Mouse (Mus musculus) CD4-positive helper T cell, adult 2 months (primary cell): Measurements from ENCODE around the gene Tiparp.

Experiments
- DNase-seq: peaks from one replicate; pipeline ENCODE4 v3.0.0-alpha.2; 2012; ENCODE audit warnings: low read depth, missing footprints, low spot score

Gene Tiparp

GRCm38 (mm10) chr3:65527691-65528601, at the start of gene Tiparp:
Gene Tiparp (plus strand): TSS chr3:65528410.
- peak; percentile 94 for DNase-seq

- DNase-seq, result no peak
Measured at GRCm38 (mm10) chr3:65480676-65481075, 47.5 kb upstream of the Tiparp start.

GRCm38 (mm10) chr3:65482266-65482665, 45.9 kb upstream of the Tiparp start:
- DNase-seq, result no peak

GRCm38 (mm10) chr3:65482698-65483407, 45.4 kb upstream of the Tiparp start:
- no peak for DNase-seq

DNA sequence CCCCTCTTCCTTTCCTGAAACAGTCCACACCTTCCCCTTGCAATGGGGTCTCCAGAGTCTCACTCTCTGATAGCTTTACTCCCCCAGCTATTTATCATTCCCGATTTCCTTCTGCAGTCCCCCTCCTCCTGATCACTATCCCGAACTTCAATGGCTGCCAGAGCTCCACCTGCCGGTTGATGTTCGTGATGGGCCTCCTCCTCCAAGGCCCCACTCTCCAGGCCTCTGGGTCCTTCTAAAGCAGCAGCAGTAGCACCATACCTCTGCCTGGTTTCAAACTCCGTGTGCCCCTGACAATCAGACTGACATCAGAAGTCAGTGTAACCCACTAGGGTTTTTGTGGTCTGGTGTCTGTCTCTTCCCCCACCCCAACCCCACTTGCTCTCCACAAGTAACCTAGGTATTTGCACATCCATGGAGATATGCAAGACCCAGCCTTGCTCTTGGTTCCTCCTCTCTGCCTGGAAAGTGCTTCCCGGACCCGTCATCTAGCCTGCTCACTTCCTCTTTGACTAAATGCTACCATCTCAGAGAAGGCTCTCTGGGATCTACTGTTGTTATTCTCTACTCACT, 44.0 kb upstream of the Tiparp start:
- DNase-seq, result no peak

DNA sequence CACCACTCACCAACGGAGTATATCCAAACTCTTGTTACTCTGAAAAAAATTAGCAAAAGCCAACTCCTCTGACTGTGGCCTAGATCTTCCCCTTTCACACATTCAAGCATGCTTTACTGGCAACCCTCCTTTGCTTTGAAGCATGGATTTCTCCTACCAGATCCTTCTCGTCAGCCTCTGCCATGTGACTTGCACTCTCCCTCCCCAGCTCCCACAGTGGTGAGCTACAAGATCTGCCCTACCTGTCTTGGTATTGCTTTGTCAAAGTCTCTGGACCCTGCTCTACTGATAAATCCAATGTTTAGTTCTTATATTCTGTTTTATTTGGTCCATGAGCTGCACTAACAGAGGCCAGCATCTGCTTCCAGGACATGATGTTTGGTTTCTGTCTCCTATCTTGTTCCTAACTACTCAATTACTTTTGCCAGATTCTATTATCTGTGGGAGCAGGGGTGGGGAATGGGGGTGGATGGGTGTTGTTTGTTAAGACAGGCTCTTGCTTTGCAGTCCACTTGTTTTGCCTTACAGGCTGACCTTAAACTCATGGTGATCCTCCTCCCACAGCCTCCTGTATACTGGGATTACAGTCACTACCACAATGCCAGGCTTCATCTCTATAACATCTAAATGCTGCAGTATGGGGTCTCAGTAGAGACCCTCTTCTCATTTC, 40.7 kb upstream of the Tiparp start:
- no peak for DNase-seq

DNA sequence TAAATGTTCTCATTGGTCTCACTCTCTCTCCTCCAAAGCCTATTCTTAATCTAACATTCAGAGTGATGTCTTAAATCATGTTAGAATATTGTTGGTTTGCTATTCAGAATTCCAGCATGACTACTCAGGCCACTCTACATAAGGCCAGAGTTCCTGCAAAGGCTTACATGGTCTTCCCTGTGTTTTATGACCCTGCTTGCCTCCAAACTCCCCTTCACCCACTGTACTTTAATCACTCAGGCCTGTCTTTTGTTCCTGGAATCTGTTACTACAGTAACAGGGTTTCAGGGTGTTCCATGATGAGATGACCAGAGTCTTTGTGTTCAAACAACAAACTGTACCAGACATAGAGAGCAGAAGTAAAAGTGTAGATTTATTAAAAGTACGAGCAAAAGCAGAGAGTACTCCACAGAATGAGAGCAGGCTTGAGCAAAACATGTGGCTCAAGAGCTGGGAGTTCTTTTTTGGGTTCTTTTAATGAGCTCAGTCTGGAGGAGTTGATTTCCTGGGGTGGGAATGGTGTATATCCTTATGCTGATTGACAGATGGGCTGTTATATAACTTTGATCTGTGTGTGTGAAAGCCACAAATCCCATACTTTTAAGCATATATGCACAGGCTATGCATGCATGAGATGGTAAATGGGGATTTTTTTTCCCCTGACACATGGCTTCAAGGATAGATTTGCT, 39.5 kb upstream of the Tiparp start:
- no peak for DNase-seq

- DNase-seq, result no peak
Measured at GRCm38 (mm10) chr3:65489601-65490000, 38.6 kb upstream of the Tiparp start.

GRCm38 (mm10) chr3:65494291-65494763, 33.9 kb upstream of the Tiparp start:
- no peak for DNase-seq

GRCm38 (mm10) chr3:65507766-65508165, 20.4 kb upstream of the Tiparp start:
- no peak for DNase-seq

GRCm38 (mm10) chr3:65510588-65510987, 17.6 kb upstream of the Tiparp start:
- no peak for DNase-seq

- peak; percentile 14 for DNase-seq
Measured at GRCm38 (mm10) chr3:65515751-65516150, 12.5 kb upstream of the Tiparp start.

GRCm38 (mm10) chr3:65516526-65516925, 11.7 kb upstream of the Tiparp start:
- DNase-seq, result no peak

GRCm38 (mm10) chr3:65517141-65517540, 11.1 kb upstream of the Tiparp start:
- DNase-seq, result no peak

- DNase-seq, result no peak
Measured at GRCm38 (mm10) chr3:65517747-65518527, 10.3 kb upstream of the Tiparp start.

GRCm38 (mm10) chr3:65521391-65521790, 6.8 kb upstream of the Tiparp start:
- no peak for DNase-seq

DNA sequence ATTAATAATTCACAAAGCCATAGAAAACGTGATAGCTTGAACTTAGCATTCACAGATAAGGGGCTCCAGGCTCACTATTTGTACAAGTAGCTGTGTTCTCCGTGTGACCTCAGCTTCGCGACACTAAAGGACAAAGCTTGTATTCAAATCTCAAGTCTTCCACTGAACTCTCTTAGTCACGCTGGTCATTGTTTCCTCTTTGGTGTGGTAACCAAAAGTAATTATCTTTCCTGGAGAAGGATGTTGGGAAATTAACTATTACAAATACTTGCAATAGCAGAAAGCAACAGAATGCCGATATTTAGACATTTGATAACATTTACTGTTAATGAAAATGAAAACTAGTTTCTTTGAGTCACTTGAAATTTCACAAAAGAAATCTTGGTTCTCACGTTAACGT, 4.8 kb upstream of the Tiparp start:
- DNase-seq, result no peak

GRCm38 (mm10) chr3:65525731-65526130, 2.5 kb upstream of the Tiparp start:
- no peak for DNase-seq

- DNase-seq, result no peak
Measured at GRCm38 (mm10) chr3:65527196-65527595, 1.0 kb upstream of the Tiparp start.
